Mouse (Mus musculus): ENCODE measurements at regions not wholly inside any gene's neighbourhood (a gene's known extent, or its start where the extent isn't known, plus 50 kb on each side); places are given as distances from the start of the nearest gene placed in this dataset.
A peak's percentile ranks its signal among the peaks of the same experiment; 100 is the strongest.

GRCm38 (mm10) chr9:83273361-83273975, 127.0 kb upstream of the Hmgn3 start:
- peak in 1 of 2 experiments; percentile 9 for DNase-seq

- DNase-seq, result peak in 1 of 2 experiments; percentile 14
Observed at GRCm38 (mm10) chr9:83265736-83266135, 119.3 kb upstream of the Hmgn3 start.

DNA sequence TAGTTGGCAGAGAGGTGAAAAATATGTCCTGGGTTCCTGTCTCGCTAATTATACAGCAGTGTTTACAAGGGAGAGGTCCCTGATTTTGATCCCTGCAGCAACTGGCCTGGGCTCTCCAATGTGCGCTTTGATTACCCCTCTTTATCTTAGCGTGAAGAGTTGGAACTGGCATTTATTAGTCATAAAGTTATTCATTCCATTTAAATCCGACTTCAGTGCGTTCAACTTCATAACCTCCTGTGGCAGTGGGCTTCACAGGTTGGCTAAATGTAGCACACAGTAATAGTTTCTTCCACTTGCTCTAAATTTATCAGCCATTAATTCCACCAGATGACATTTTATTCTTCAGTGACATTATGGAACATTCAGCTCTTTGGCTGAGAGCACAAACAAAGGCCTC, 113.0 kb upstream of the Hmgn3 start:
- no peak for DNase-seq

GRCm38 (mm10) chr9:83258986-83259385, 112.5 kb upstream of the Hmgn3 start:
- DNase-seq, result no peak

DNA sequence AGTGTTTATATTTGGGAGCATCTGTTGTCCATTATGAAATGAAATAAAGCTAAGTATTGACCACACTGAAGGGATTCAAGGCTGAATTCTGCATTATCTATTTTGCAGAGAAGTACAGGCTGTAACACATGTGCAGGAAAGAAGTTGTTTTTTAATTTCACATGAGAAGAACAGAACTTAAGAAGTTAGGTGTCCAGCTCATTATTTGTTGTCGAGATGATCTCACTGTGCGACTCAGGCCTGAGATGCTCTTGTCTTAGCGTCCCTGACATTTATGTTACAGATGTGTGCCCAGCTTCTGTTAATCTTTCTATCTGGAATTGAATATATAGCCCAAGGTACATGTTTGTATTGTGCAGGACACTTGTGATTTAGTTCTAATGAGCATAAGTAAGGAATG, 112.0 kb upstream of the Hmgn3 start:
- no peak for DNase-seq

DNA sequence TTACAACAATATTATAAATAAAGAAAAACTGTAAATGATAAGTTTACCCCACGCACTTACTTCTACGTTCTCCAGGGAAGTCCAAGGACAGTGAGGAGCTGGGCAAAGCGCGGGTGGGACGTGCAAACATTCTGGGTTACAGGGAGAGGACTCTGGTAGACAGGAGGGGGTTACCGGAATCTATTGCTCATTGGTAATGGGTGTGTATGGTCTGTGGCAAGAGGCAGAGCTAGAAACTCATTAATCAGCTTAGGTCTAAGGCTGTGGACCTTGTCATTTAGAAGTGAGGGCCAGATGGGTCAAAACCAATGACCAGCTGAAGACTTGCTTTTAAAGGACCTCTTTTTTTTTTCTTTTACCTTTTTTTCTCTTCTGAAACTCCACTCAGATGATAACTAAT, 107.9 kb upstream of the Hmgn3 start:
- DNase-seq, result peak; percentile 25 to 46

GRCm38 (mm10) chr9:83253789-83254188, 107.3 kb upstream of the Hmgn3 start:
- peak; percentile 16 to 34 for DNase-seq

DNA sequence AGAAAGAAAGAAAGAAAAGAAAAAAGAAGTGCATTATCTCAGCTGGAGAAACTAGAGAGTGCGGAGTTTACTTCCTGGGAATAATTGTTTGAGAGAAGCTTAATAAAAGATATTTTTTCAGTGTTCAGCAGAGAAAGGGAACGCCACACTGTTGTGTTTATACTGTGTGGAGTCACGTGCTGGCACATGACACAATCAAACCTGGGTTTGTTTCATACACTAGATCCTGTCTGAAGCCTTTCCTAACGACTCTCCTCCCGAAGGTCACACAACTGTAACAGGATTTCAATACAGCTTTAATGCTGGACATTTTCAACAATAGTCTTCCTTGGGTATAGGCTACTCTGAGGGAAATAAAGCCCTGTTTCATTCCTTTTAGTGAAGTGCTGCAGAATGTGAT, 105.3 kb upstream of the Hmgn3 start:
- DNase-seq, result no peak

- no peak for DNase-seq
Observed at GRCm38 (mm10) chr9:83249871-83250270, 103.4 kb upstream of the Hmgn3 start.

GRCm38 (mm10) chr9:83248164-83248730, 101.8 kb upstream of the Hmgn3 start:
- DNase-seq, result no peak

DNA sequence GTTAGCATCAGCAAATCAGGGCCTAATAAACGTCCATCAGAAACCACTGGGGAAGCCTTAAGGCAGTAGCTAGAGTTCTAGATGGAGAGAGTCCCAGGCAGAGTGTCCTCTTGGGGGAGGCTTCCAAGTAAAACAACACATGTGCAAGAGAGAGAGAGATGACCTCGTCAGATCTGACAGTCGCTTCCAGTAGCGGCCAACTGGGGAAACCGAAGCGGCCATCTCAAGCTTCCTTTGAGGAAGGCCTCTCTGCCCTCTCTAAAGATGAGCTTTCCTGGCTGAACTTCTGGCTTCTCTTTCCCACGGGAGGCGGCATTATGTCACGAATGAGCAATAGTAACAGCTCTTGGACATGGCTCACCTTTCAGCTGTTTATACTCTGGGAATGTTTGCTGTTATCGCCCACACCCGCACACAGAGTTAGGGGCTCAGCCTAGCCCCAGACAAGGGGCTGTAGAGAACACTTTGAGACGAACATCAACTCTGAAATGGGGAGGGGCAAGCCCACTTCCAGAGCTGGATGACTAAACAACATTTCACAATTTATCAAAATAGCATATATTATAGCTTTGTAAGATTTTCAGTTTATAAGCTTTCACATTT, 100.7 kb upstream of the Hmgn3 start:
- peak; percentile 17 to 38 for DNase-seq

- no peak for DNase-seq
Observed at GRCm38 (mm10) chr9:83241119-83241518, 94.6 kb upstream of the Hmgn3 start.

GRCm38 (mm10) chr9:83239097-83239496, 92.6 kb upstream of the Hmgn3 start:
- no peak for DNase-seq

- no peak for DNase-seq
Observed at GRCm38 (mm10) chr9:83221866-83222265, 75.4 kb upstream of the Hmgn3 start.

GRCm38 (mm10) chr9:83202583-83202982, 56.1 kb upstream of the Hmgn3 start:
- DNase-seq, result peak; percentile 19 to 25

DNA sequence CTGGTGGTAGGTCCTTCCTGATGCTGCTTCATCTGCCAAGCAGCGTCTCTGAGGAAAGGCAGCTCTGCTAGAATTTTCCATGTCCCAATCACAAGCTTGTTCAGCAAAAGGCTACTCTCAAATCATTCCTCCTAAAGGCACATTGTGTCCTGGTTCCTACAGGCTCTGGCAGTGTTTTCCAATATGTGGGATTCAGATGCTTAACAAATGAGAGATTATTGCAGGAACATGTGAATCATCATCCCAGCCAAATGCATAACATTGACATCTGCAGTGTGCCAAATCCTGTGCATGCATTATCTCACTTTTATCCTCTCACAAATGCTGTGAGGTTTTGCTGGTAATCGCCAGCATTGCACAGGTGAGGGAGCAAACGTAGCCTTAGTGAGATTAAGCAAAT, 53.3 kb upstream of the Hmgn3 start:
- no peak for DNase-seq

DNA sequence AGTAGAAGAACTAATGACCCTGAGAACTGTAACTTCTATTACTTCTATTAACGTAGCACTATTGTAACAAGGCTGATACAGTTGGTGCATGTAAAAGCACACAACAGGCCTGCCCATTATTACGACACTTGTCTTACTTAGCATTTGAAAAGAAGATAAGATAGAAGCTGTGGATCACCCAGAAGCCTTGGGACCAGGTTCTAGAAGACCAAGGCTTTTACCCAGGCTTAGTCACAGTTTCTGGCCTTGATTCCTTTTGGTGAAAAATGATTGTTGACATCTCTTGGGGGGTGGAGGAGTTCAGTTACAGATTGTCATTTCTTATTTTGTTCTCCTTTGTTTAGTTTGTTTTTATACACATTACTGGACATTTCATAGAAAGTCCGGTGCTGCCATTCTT, 52.7 kb upstream of the Hmgn3 start:
- no peak for DNase-seq

GRCm38 (mm10) chr9:83197013-83197412, 50.5 kb upstream of the Hmgn3 start:
- peak; percentile 4 to 15 for DNase-seq
